32 mouse cellular contexts compared by ENCODE assay signal in the genomic region with DNA sequence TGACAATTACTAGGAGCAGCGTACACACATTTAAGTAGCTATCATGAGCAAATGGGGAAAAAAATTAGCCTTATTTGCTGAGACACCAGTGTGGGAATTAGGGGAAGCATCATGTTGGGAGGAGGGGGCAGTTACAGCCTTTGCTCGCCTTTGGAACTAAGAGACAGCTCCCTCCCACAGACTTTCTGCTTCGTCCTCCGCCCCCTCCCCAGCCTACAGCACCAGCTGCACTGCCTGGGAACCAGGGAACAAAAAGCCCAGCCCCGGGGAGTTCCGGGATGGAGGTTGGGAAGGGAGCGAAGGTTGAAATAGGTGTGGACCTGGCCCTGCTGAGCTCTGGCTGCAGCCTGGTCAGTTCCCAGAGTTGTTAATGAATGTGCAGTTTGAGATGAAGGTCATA.
DNase-seq lines count a peak whose midpoint lies in the region; ATAC-seq and TF ChIP-seq lines count a peak whose summit lies in the region.
"Had no signal": no experiment of that assay in that cellular context is flagged by ENCODE, and none has a peak within 500 bp of the region (broad histone marks: within the 10 kb centered on the region; RNA-seq: fewer than 3 reads in every experiment).

No protein-coding gene starts in this region.

- no peak overlapping the region for H3K4me3 ChIP-seq in left cerebral cortex, adult 2 months
- peak overlapping the region; percentile 22; the same call in 1 of the 2 replicates for H3K4me3 ChIP-seq in layer of hippocampus, adult 2 months
- no peak overlapping the region for H3K4me3 ChIP-seq in liver, embryonic 12.5 days
- no peak overlapping the region for H3K4me3 ChIP-seq in lung, adult 2 months (replicated peaks; ENCODE audit: extremely low read depth, low read depth, low read length)
- H3K4me3 ChIP-seq: embryonic facial prominence, embryonic 10.5 days; embryonic facial prominence, embryonic 15.5 days; forebrain, embryonic 12.5 days; heart, embryonic 12.5 days; kidney, embryonic 15.5 days; limb, embryonic 10.5 days; limb, embryonic 15.5 days; lung, embryonic 15.5 days; midbrain, embryonic 10.5 days; myocyte; neural tube, embryonic 12.5 days had no signal

- no peak for TF ChIP-seq POLR2A in lung, adult 2 months (IDR thresholded peaks at IDR 0.05; ENCODE audit: borderline replicate concordance, extremely low read depth, low read depth, low read length)

- peak overlapping the region; percentile 18; the same call in 1 of the 2 replicates for H3K27ac ChIP-seq in left cerebral cortex, adult 2 months
- peak overlapping the region; percentile 87 for H3K27ac ChIP-seq in layer of hippocampus, adult 2 months
- H3K27ac ChIP-seq in liver, embryonic 12.5 days = no peak overlapping the region
- H3K27ac ChIP-seq: embryonic facial prominence, embryonic 10.5 days; embryonic facial prominence, embryonic 15.5 days; forebrain, embryonic 12.5 days; kidney, embryonic 15.5 days; limb, embryonic 10.5 days; limb, embryonic 15.5 days; liver, embryonic 14.5 days; lung, embryonic 15.5 days; midbrain, embryonic 10.5 days; neural tube, embryonic 12.5 days had no signal

- TF ChIP-seq CTCF in left cerebral cortex, adult 2 months (IDR thresholded peaks at IDR 0.05) = no peak
- no peak for TF ChIP-seq CTCF in layer of hippocampus, adult 2 months (conservative IDR thresholded peaks at IDR 0.05)
- TF ChIP-seq CTCF in lung, adult 2 months (IDR thresholded peaks at IDR 0.05; ENCODE audit: insufficient read depth, low read length) = no peak

- H3K9ac ChIP-seq in liver, embryonic 12.5 days = no peak overlapping the region
- H3K9ac ChIP-seq: embryonic facial prominence, embryonic 15.5 days; forebrain, embryonic 12.5 days; forebrain, postnatal 0 days; heart, embryonic 12.5 days; kidney, embryonic 15.5 days; limb, embryonic 15.5 days; liver, embryonic 14.5 days; lung, embryonic 15.5 days; neural tube, embryonic 12.5 days had no signal

- no peaks in the 10 kb centered on the region for H3K9me3 ChIP-seq in liver, embryonic 12.5 days (replicated peaks)
- H3K9me3 ChIP-seq: embryonic facial prominence, embryonic 10.5 days; embryonic facial prominence, embryonic 15.5 days; forebrain, embryonic 12.5 days; G1E; heart, embryonic 12.5 days; kidney, embryonic 15.5 days; limb, embryonic 10.5 days; limb, embryonic 15.5 days; lung, embryonic 15.5 days; midbrain, embryonic 10.5 days; neural tube, embryonic 12.5 days had no signal

- H3K4me1 ChIP-seq in liver, embryonic 12.5 days = no peaks in the 10 kb centered on the region
- no peaks in the 10 kb centered on the region for H3K4me1 ChIP-seq in lung, adult 2 months (ENCODE audit: control insufficient read depth, insufficient read depth, low read length)
- H3K4me1 ChIP-seq: embryonic facial prominence, embryonic 10.5 days; embryonic facial prominence, embryonic 15.5 days; heart, embryonic 12.5 days; kidney, embryonic 15.5 days; limb, embryonic 10.5 days; limb, embryonic 15.5 days; lung, embryonic 15.5 days had no signal

- no peak overlapping the region for H3K4me2 ChIP-seq in liver, embryonic 12.5 days
- H3K4me2 ChIP-seq: embryonic facial prominence, embryonic 15.5 days; forebrain, embryonic 12.5 days; heart, embryonic 12.5 days; kidney, embryonic 15.5 days; limb, embryonic 15.5 days; lung, embryonic 15.5 days; neural tube, embryonic 12.5 days had no signal

- intact Hi-C loops in left cerebral cortex, adult 2 months (cut with DNase I) = no loop called here

- no peak for DNase-seq in left cerebral cortex, adult 2 months (ENCODE audit: extremely low spot score in 1 of 2, low spot score in 2 of 2)
- DNase-seq in left cerebral cortex, adult 9 months (ENCODE audit: low spot score in 2 of 2) = no peak
- DNase-seq in ZHBTc4 (ENCODE audit: low read depth, low spot score) = peak; percentile 52
- DNase-seq in layer of hippocampus, adult 2 months (ENCODE audit: low spot score in 2 of 2) = peak; percentile 74 to 77
- DNase-seq in right cerebral cortex, postnatal 14 days = peak; percentile 50
- DNase-seq in gastrocnemius, postnatal 4 days (ENCODE audit: low spot score in 2 of 2) = no peak
- DNase-seq in lung, adult 2 months = no peak
- DNase-seq: adrenal gland, postnatal 36 days; B cell, adult 2 months; cerebellum, adult 2 months; cerebellum, postnatal 25 days; forebrain, postnatal 0 days; gastrocnemius, postnatal 14 days; heart, adult 18-20 months; kidney, adult 18-20 months; kidney, postnatal 25 days; thymus, postnatal 14 days had no signal

- peaks cover 44% of the 10 kb centered on the region for H3K27me3 ChIP-seq in liver, embryonic 12.5 days (replicated peaks)

- 37% methylated on average over 7 of the region's 7 CpGs for WGBS in liver, embryonic 12.5 days (ENCODE audit: insufficient replicate concordance)
- 53% methylated on average over 7 of the region's 7 CpGs for WGBS in lung, adult 2 months

- ATAC-seq in liver, embryonic 12.5 days = no peak
- ATAC-seq: forebrain, postnatal 0 days; hindbrain, embryonic 16.5 days had no signal

- H3K36me3 ChIP-seq in liver, embryonic 12.5 days = no peaks in the 10 kb centered on the region
- H3K36me3 ChIP-seq: embryonic facial prominence, embryonic 10.5 days; embryonic facial prominence, embryonic 15.5 days; forebrain, embryonic 12.5 days; G1E; heart, embryonic 12.5 days; kidney, embryonic 15.5 days; limb, embryonic 10.5 days; limb, embryonic 15.5 days; lung, embryonic 15.5 days; midbrain, embryonic 10.5 days; neural tube, embryonic 12.5 days had no signal

Comparison
In these comparisons a context has a peak if more than half of its experiments do, and no peak if none do; other contexts are left out.
1. DNase-seq: peak in ZHBTc4 (single experiment), layer of hippocampus, adult 2 months (2 of 2) and right cerebral cortex, postnatal 14 days (single experiment); none in left cerebral cortex, adult 2 months (0 of 2), left cerebral cortex, adult 9 months (0 of 2), gastrocnemius, postnatal 4 days (0 of 2) and lung, adult 2 months (single experiment).